ENCODE assay signal across 8 mouse cellular contexts in genomic region chr11:60209933-60210249, GRCm38 (mm10). TPM values are rescaled to one million over a fixed set of nuclear protein-coding genes. Genes with fewer than 3 reads are reported as not detected.
DNase-seq lines count a peak whose midpoint lies in the region; ATAC-seq and TF ChIP-seq lines count a peak whose summit lies in the region.

No protein-coding gene starts in this region.

- no peaks in the 10 kb centered on the region for H3K9me3 ChIP-seq in heart, embryonic 14.5 days (ENCODE audit: control insufficient read depth, low read length)
- H3K9me3 ChIP-seq in ES-E14 (ENCODE audit: control insufficient read depth, insufficient read depth, low read depth, low read length): no peaks in the 10 kb centered on the region
- no peaks in the 10 kb centered on the region for H3K9me3 ChIP-seq in hindbrain, embryonic 10.5 days
- H3K9me3 ChIP-seq in midbrain, embryonic 10.5 days (replicated peaks): no peaks in the 10 kb centered on the region

- peaks cover 43 to 77% of the 10 kb centered on the region in 2 experiments for H3K4me1 ChIP-seq in heart, embryonic 14.5 days (ENCODE audit: control insufficient read depth in 2 of 2, insufficient read depth in 2 of 2, low read length in 2 of 2)
- H3K4me1 ChIP-seq in ES-E14 (ENCODE audit: control insufficient read depth in 2 of 2, insufficient read depth in 2 of 2, low read length in 2 of 2, poor library complexity in 1 of 2): peaks cover 10 to 56% of the 10 kb centered on the region in 2 experiments; a peak in 3 of 4 replicates
- H3K4me1 ChIP-seq in hindbrain, embryonic 10.5 days (replicated peaks): peaks cover 88% of the 10 kb centered on the region
- H3K4me1 ChIP-seq in midbrain, embryonic 10.5 days: peaks cover 84% of the 10 kb centered on the region

- peaks cover 25% of the 10 kb centered on the region for H3K36me3 ChIP-seq in heart, embryonic 14.5 days (ENCODE audit: control insufficient read depth, insufficient read depth, low read length)
- H3K36me3 ChIP-seq in ES-E14 (ENCODE audit: control insufficient read depth, insufficient read depth, low read length, poor library complexity, severe bottlenecking): peaks cover 30% of the 10 kb centered on the region
- peaks cover 28% of the 10 kb centered on the region for H3K36me3 ChIP-seq in hindbrain, embryonic 10.5 days
- peaks cover 27% of the 10 kb centered on the region for H3K36me3 ChIP-seq in midbrain, embryonic 10.5 days

- H3K4me3 ChIP-seq in heart, embryonic 14.5 days (ENCODE audit: control insufficient read depth in 1 of 2, insufficient read depth in 1 of 2, low read depth in 1 of 2, low read length in 2 of 2): peak overlapping the region; percentile 49 to 51
- peak overlapping the region; percentile 58 to 70 for H3K4me3 ChIP-seq in ES-E14 (ENCODE audit: insufficient read depth in 1 of 2, low read depth in 1 of 2, low read length in 2 of 2, poor library complexity in 1 of 2, severe bottlenecking in 1 of 2)
- H3K4me3 ChIP-seq in hindbrain, embryonic 10.5 days: peak overlapping the region; percentile 58
- H3K4me3 ChIP-seq in midbrain, embryonic 10.5 days: peak overlapping the region; percentile 64

- no peaks in the 10 kb centered on the region for H3K27me3 ChIP-seq in heart, embryonic 14.5 days (ENCODE audit: control insufficient read depth, insufficient read depth, low read length)
- no peaks in the 10 kb centered on the region for H3K27me3 ChIP-seq in hindbrain, embryonic 10.5 days (ENCODE audit: insufficient read depth, poor library complexity, severe bottlenecking)
- H3K27me3 ChIP-seq in midbrain, embryonic 10.5 days (ENCODE audit: low read depth, poor library complexity, severe bottlenecking): no peaks in the 10 kb centered on the region

- DNase-seq in heart, adult 8-10 months (ENCODE audit: low spot score): no peak
- no peak for DNase-seq in ES-E14 (ENCODE audit: low read depth, low spot score)
- DNase-seq in hindbrain, embryonic 10.5 days (ENCODE audit: low spot score): no peak
- no peak for DNase-seq in midbrain, embryonic 10.5 days (ENCODE audit: low spot score)
- no peak for DNase-seq in layer of hippocampus, postnatal 36 days
- DNase-seq in embryo, embryonic 11 days: no peak

- 8% methylated on average over 2 of the region's 2 CpGs for WGBS in heart, embryonic 14.5 days
- WGBS in hindbrain, embryonic 10.5 days: 5% methylated on average over 2 of the region's 2 CpGs
- 4% methylated on average over 2 of the region's 2 CpGs for WGBS in midbrain, embryonic 10.5 days

- in situ Hi-C loops in ES-E14 (cut with MboI; ENCODE audit: low sequenced_read_pairs in 2 of 2, unreplicated experiment in 2 of 2): no loop called here

- H3K9ac ChIP-seq in heart, embryonic 14.5 days (ENCODE audit: low read length): peak overlapping the region; percentile 75
- H3K9ac ChIP-seq in ES-E14 (ENCODE audit: insufficient read depth, low read depth, low read length, poor library complexity, severe bottlenecking): peak overlapping the region; percentile 77

- peak overlapping the region; percentile 97 for H3K4me2 ChIP-seq in heart, embryonic 14.5 days (ENCODE audit: low read length)

- no peak for ATAC-seq in heart, embryonic 14.5 days (ENCODE audit: insufficient number of reproducible peaks, insufficient read depth, low FRiP score, low read depth)
- ATAC-seq in erythroid progenitor cell, adult 5-6 weeks (replicated peaks; ENCODE audit: low FRiP score, poor library complexity, severe bottlenecking): no peak

- peak overlapping the region; percentile 83 to 92 for H3K27ac ChIP-seq in heart, embryonic 14.5 days (replicated peaks in 1 of 2; ENCODE audit: control insufficient read depth in 1 of 2, insufficient read depth in 1 of 2, low read depth in 2 of 2, low read length in 2 of 2)
- peak overlapping the region; percentile 67 for H3K27ac ChIP-seq in ES-E14 (ENCODE audit: insufficient read depth, low read depth, low read length, poor library complexity, severe bottlenecking)
- peak overlapping the region; percentile 91 for H3K27ac ChIP-seq in hindbrain, embryonic 10.5 days
- peak overlapping the region; percentile 90 for H3K27ac ChIP-seq in midbrain, embryonic 10.5 days (replicated peaks)

TF ChIP-seq in ES-E14, 5 proteins besides CTCF, POLR2A, EP300 and RAD21:
- TF ChIP-seq CHD2 (IDR thresholded peaks at IDR 0.05; ENCODE audit: low read depth, low read length) (no peak), ZNF384 (IDR thresholded peaks at IDR 0.05; ENCODE audit: low read depth, low read length) (no peak), ZC3H11A (IDR thresholded peaks at IDR 0.05; ENCODE audit: borderline replicate concordance, low read depth, low read length) (no peak), MAFK (IDR thresholded peaks at IDR 0.05; ENCODE audit: insufficient read depth, low read depth, low read length) (no peak), HCFC1 (IDR thresholded peaks at IDR 0.05; ENCODE audit: borderline replicate concordance, insufficient read depth, low read length) (no peak)

RNA-seq across cellular contexts. Expression of gene Srebf1, which starts 12.5 kb away (rescaled TPM):
- 37.9 and 45.3 TPM in 2 replicates for polyA plus RNA-seq in heart, embryonic 14.5 days (2014; fragmentation: Nextera tagmentation; extraction: Ambion mirVana)
- 10 to 100 TPM; 31.0 to 42.3 (median 36.5) TPM for total RNA-seq in heart, adult 8-10 months (2022)
- 136 and 236 TPM in 2 replicates for total RNA-seq in ES-E14 (2012; rRNA removed)
- 45.0 and 55.8 TPM in 2 replicates for polyA plus RNA-seq in hindbrain, embryonic 10.5 days (2016; fragmentation: Nextera tagmentation; extraction: Ambion mirVana)
- 47.0 and 51.0 TPM in 2 replicates for polyA plus RNA-seq in midbrain, embryonic 10.5 days (2016; fragmentation: Nextera tagmentation; extraction: Ambion mirVana)
- 6.3 and 10.8 TPM in 2 replicates for total RNA-seq in erythroid progenitor cell, adult 5-6 weeks (2015; ENCODE audit: low replicate concordance)
- 10.7 and 34.9 TPM in 2 replicates for total RNA-seq in erythroid progenitor cell, adult 5-6 weeks (2017; ENCODE audit: low replicate concordance)
- 10 to 100 TPM; 47.1 to 56.2 TPM for total RNA-seq in layer of hippocampus, postnatal 36 days (2021)
